Mouse (Mus musculus): Measurements from ENCODE around the gene Parvg.
"Not testable (repeated sequence)": the region's sequence is repeated elsewhere in the genome, so short reads cannot be mapped to it uniquely, and the experiment has no call there.

Parvg gene

GRCm38 (mm10) chr15:84323966-84324869, at the start of gene Parvg:
TSS of gene Parvg (plus strand) at chr15:84324026.
- no peak for DNase-seq (ENCODE audit: extremely low spot score, low read depth, low spot score)

GRCm38 (mm10) chr15:84276066-84276465, 47.8 kb upstream of the Parvg start:
- DNase-seq (ENCODE audit: extremely low spot score, low read depth, low spot score), result no peak

- no peak for DNase-seq (ENCODE audit: extremely low spot score, low read depth, low spot score)
Observed at GRCm38 (mm10) chr15:84278091-84278490, 45.7 kb upstream of the Parvg start.

GRCm38 (mm10) chr15:84278656-84279055, 45.2 kb upstream of the Parvg start:
- no peak for DNase-seq (ENCODE audit: extremely low spot score, low read depth, low spot score)

- no peak for DNase-seq (ENCODE audit: extremely low spot score, low read depth, low spot score)
Observed at GRCm38 (mm10) chr15:84280309-84280708, 43.5 kb upstream of the Parvg start.

- DNase-seq (ENCODE audit: extremely low spot score, low read depth, low spot score), result no peak
Observed at GRCm38 (mm10) chr15:84280712-84281347, 43.0 kb upstream of the Parvg start.

GRCm38 (mm10) chr15:84282206-84283085, 41.4 kb upstream of the Parvg start:
- no peak for DNase-seq (ENCODE audit: extremely low spot score, low read depth, low spot score)

- no peak for DNase-seq (ENCODE audit: extremely low spot score, low read depth, low spot score)
Observed at GRCm38 (mm10) chr15:84284059-84284458, 39.8 kb upstream of the Parvg start.

GRCm38 (mm10) chr15:84285453-84285852, 38.4 kb upstream of the Parvg start:
- no peak for DNase-seq (ENCODE audit: extremely low spot score, low read depth, low spot score)

- DNase-seq (ENCODE audit: extremely low spot score, low read depth, low spot score), result not testable (repeated sequence)
Observed at GRCm38 (mm10) chr15:84288953-84289352, 34.9 kb upstream of the Parvg start.

- no peak for DNase-seq (ENCODE audit: extremely low spot score, low read depth, low spot score)
Observed at GRCm38 (mm10) chr15:84291097-84291496, 32.7 kb upstream of the Parvg start.

GRCm38 (mm10) chr15:84293590-84293989, 30.2 kb upstream of the Parvg start:
- no peak for DNase-seq (ENCODE audit: extremely low spot score, low read depth, low spot score)

- DNase-seq (ENCODE audit: extremely low spot score, low read depth, low spot score), result no peak
Observed at GRCm38 (mm10) chr15:84294391-84294790, 29.4 kb upstream of the Parvg start.

- no peak for DNase-seq (ENCODE audit: extremely low spot score, low read depth, low spot score)
Observed at GRCm38 (mm10) chr15:84295225-84295624, 28.6 kb upstream of the Parvg start.

GRCm38 (mm10) chr15:84297454-84297853, 26.4 kb upstream of the Parvg start:
- DNase-seq (ENCODE audit: extremely low spot score, low read depth, low spot score), result no peak

GRCm38 (mm10) chr15:84298804-84299370, 24.9 kb upstream of the Parvg start:
- DNase-seq (ENCODE audit: extremely low spot score, low read depth, low spot score), result no peak

- no peak for DNase-seq (ENCODE audit: extremely low spot score, low read depth, low spot score)
Observed at GRCm38 (mm10) chr15:84299662-84300333, 24.0 kb upstream of the Parvg start.

GRCm38 (mm10) chr15:84300591-84300990, 23.2 kb upstream of the Parvg start:
- no peak for DNase-seq (ENCODE audit: extremely low spot score, low read depth, low spot score)

- no peak for DNase-seq (ENCODE audit: extremely low spot score, low read depth, low spot score)
Observed at GRCm38 (mm10) chr15:84301026-84301425, 22.8 kb upstream of the Parvg start.

- no peak for DNase-seq (ENCODE audit: extremely low spot score, low read depth, low spot score)
Observed at GRCm38 (mm10) chr15:84301641-84302420, 22.0 kb upstream of the Parvg start.
